Mouse (Mus musculus) urinary bladder, postnatal 10 days (tissue): ENCODE measurements around the gene Ifitm5.

Experiments used
- DNase-seq: peaks from one replicate; pipeline ENCODE4 v3.0.0; 2022; ENCODE audit warnings: low spot score

Ifitm5 gene

DNA sequence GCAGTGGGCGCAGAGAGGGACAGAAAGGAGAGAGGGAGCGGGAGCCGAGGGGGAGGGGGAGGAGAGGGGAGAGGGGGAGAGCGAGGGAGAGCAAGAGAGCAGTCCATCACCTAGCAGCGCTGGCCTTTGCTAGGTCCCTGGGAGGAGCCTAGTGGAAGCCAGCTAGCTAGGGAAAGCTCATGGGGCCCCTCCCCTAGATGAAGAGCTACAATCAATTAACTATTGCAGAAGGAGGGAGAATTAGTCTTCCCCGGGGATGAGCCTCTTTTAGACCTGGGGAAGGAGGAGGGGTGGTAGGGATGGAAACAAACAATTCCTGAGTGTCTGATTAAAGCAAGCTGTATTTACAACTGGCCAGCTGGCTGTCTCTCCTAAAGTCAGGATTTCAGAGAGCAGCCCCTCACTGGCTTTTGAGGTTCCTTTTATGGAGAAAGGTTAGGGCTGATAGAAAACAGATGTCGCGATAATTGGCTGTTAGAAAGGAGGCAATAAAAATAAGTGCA, 10.4 kb downstream of the Ifitm5 start:
- no peak for DNase-seq

- no peak for DNase-seq
Measured at GRCm38 (mm10) chr7:140938896-140939295, 11.2 kb downstream of the Ifitm5 start.

DNA sequence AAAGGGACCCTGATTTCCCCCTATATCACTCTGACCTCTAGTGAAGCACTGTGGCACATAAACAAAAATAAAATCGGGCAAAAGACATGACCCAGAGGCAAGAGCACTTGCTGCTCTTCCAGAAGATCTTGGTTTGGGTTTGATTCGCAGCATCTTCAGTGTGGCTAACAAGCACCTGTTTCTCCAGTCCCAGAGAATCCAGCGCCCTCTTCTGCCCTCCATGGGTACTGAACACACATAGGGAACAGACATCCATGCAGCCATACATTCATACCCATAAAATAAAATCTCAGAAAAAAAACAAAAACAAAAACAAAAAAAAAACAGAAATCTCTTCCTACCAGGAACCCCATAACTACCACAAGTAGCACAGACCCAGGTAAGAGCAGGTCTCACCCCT, 11.7 kb downstream of the Ifitm5 start:
- no peak for DNase-seq

GRCm38 (mm10) chr7:140927181-140927580, 22.9 kb downstream of the Ifitm5 start:
- DNase-seq = no peak

- no peak for DNase-seq
Measured at GRCm38 (mm10) chr7:140923070-140923775, 26.9 kb downstream of the Ifitm5 start.

DNA sequence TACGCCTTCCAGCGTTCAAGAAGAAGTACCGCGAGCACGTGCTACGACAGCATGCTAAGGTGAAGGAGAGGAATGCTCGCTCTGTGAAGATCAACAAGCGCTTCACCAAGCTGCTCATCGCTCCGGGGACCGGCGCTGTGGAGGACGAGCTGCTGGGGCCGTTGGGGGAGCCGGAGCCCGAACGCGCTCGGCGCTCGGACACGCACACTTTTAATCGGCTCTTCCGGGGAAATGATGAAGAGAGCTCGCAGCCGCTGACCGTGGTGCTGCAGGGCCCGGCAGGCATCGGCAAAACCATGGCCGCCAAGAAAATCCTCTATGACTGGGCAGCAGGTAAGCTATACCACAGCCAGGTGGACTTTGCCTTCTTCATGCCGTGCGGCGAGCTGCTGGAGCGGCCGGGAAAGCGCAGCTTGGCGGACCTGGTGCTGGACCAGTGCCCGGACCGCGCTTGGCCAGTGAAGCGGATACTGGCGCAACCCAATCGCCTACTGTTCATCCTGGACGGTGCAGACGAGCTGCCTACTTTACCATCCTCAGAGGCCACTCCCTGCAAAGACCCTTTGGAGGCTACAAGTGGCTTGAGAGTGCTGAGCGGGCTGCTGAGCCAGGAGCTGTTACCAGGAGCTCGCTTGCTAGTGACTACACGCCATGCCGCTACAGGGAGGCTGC, 27.6 kb downstream of the Ifitm5 start:
- no peak for DNase-seq

DNA sequence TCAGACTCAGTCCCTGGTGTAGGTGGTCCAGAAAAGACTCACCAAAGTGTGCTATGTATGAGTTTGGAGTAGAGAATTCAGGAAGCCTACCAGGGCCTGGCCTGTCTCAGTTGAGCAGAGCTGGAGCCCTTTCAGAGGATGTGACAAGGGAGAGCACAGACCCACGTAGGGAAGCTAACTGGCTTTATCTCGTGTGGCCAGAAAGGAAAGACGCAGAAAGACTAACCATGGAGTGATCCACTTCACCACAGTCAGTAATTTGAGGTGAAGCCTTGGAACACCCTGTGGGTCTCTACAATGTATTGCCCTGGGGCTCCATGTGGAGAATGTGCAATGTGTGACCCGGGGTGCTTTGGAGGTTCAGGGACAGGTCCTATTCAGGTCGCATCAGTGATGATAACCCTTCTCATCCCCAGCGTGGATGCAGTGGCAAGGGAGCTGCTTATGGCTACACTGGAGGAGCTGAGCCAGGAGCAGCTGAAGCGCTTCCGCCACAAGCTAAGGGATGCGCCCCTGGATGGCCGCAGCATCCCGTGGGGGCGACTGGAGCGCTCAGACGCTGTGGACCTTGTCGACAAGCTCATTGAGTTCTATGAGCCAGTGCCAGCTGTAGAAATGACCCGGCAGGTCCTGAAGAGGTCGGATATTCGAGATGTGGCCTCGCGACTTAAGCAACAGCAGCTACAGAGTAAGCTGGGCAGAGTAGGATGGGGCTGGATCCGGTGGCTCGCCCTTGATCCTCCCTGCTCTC, 28.7 kb downstream of the Ifitm5 start:
- DNase-seq = no peak

DNA sequence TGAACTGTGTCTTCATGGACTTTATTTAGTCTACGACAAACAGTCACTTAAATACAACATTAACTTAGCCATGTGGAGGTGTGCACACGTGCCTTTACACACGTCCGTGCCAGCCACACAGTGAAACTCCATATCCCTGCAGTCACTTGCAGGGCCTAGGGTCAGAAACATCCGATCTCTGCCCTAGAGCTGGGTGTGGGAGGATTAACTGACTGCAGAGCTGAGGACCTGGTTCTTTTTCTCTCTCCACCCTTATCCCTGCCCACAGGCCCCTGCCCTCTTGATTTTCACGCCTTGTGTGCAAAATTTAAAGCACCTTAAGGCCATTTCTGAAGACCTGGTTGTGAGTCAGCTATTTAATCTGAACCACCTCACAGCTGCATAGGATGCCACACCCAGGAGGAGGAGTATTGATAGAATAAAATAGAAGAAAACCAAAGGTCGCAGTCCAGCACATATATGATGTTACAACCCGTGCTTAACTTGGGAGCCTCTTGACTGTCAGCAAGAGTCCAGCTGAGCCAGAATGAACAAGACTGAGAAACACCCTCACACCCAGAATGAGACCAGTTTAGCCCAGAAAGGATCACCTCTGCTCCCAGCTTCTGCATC, 29.6 kb downstream of the Ifitm5 start, which contains the start of gene Nlrp6:
Gene Nlrp6 (plus strand): TSS at position 485 of the 612 bp plus-strand sequence.
- DNase-seq = no peak

GRCm38 (mm10) chr7:140919911-140920310, 30.2 kb downstream of the Ifitm5 start:
- DNase-seq = no peak

DNA sequence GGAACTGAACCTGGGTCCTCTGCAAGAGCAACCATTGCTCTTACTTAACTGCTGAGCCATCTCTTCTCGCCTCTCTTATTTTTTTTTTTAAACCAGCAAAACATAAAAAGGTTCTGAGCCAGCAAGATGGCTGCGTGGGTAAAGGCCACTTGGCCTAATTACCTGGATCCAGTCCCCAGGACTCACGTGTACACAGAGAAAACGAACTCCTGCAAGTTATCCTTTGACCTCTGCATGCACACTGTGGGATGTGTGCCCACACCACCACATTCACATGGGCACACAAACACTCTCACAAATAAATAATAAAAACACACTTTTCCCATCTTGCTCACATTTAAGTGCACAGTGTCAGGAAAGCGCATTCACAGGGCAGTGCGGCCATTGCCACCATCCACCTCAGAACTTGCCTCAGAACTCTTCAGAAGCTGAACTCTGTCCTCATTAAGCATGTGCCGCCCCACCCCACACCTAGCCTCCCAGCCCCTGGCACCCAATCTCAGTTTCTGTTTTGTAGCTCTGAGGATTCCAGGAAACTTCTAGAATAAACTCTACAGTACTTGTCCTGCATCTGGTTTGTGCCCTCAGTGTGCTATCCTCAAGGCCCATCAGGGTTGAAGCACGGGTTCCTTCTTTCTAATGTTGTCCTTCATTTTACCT, 35.9 kb downstream of the Ifitm5 start:
- DNase-seq = no peak

- DNase-seq = no peak
Measured at GRCm38 (mm10) chr7:140912846-140913482, 37.1 kb downstream of the Ifitm5 start.

DNA sequence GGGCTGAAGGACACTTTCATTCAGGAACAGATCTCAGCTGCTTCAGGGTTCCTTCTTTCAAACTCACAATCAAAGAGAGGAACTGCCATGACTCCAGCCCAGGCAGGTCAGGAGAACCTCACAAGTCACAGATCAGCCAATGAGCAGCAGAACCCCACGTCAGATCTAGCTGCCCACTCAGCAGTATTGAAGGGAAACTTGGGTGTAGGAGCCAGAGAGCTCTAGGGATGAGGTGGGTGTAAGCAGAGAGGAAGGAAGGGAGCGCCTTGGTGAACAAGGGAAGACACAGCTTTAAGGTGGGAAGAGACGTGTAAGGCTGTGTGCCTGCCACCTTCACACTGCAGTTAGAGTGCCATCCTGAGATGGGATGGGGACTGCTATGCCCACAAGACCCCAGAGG, 37.8 kb downstream of the Ifitm5 start:
- no peak for DNase-seq

DNA sequence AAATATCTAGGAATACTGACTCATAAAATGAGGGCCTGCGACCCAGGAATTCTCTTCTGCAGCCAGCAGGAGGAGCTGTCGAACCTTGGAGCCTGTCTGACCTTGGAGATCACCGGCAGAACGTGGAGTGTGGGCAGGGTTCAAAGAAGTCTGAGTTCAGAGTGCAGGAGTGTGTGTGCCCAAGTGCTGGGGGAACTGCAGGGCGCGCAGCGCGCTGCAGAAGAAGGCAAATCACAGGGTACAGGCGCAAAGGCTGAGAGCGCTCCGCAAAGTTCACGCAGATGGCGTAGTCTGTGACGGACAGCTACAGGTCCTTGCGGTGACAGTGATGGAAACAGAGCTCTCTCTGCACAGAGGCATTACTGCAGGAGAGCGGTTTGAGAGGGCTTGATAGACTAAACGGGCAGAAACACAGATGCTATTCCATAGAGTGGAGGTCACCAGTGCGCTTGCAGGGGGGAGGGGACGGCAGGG, 41.4 kb downstream of the Ifitm5 start:
- no peak for DNase-seq

DNA sequence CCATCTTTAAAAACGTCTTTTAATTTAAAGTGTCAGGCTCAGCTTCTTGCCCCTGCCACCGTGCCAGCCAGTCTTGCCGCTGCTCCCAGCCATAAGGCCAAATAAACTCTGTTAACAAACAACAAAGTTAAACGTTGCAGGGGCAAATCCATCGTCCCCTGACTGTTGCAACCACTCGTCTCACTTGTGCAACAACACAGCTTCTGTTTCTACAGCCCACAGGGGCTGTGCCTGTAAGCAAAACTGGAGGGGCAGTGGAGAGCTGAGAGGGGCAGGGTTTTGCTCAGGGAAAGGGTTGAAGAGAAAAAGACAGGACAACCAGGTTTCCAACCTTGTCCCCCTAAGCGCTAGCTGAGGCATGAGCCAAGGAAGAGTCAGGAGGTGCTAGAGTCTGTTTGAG, 41.9 kb downstream of the Ifitm5 start:
- DNase-seq = no peak

GRCm38 (mm10) chr7:140907697-140908096, 42.4 kb downstream of the Ifitm5 start:
- DNase-seq = no peak

- DNase-seq = no peak
Measured at GRCm38 (mm10) chr7:140907131-140907530, 43.0 kb downstream of the Ifitm5 start.

DNA sequence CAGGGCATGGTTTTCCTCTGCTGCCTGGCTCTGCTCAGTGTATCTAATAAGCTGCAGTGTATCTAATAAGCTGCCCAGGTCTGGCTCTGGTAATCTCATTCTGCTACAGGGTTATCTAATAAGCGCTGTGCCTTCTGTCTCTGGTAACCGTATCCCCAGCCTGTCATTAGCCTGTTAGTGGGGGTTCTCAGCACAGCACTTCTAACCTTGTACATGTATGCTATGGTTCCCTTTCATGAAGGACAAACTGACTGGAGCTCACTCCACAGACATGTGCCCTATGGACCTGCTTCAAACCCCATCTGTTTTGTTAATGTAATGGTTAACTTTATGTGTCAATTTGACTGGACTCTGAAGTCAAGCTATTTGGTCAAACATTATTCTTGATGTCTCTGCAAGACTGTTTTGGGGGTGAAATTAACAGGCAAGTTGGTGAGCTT, 44.4 kb downstream of the Ifitm5 start:
- no peak for DNase-seq

DNA sequence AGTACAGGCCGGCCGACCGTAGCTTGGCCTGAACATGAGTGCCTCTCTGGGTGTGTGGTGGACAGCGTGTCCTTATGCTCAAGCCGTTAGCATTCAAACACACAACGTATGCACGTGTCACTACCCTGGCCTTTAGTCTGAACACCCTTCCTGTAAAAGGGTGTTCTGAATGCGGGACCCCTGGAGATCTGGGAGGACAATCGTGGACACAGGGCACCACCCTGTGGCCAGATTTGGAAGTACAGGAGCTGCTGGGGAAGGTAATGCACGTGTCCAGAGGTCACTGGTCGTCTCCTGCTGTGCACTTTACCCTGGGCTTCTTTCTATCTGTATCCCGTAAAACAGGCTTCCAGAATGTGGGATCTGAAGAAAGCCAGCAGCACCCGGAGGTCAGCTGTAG, 46.9 kb downstream of the Ifitm5 start:
- peak; percentile 47 for DNase-seq

DNA sequence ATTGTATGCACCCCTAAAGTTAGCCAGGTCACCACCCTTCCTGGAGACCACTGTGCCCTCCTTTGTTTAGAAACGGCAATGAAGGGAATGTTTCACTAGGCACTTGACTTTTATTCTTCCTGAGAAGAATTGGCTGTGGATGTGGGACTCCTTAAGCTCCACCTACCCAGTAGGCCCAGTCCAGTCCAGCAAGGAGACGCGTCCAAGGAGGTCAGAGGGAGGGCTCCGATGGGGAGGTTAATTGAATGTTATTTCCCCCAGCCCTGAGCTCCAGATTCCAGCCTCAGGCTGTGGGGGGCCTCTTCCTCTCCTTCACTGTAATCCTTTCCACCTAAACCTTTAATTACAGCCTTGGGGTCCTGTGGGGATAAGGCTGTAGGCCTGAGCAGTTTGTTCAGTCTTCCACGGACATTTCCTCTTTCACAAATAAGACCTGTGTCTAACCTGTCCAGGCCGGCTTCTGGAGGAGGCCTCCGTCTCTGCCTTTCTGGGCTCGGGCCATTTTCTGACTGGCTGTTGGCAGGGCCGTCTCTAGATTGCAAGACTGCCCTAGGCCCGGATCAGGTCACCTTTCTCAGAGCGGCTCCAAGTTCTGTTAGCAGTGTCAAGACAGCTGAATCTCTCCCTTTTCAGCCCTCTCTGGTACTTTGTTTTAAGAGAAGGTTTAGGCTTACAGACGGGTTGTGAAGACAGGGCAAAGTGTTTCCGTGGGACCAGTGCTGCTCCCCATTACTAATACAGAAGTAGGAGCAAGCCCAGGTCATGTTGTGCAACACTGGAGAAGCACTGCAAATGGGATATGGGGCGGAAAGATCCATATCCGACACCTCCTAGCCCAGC, 47.8 kb downstream of the Ifitm5 start:
- DNase-seq = no peak

GRCm38 (mm10) chr7:140900220-140900619, 49.9 kb downstream of the Ifitm5 start, which contains the start of gene Cox8b:
Gene Cox8b (minus strand): TSS chr7:140900446.
- DNase-seq = no peak
